Mouse (Mus musculus) heart, adult 9 months (tissue): ENCODE measurements at regions not wholly inside any gene's neighbourhood (a gene's known extent, or its start where the extent isn't known, plus 50 kb on each side); places are given as distances from the start of the nearest gene placed in this dataset.

ENCODE experiments used
- DNase-seq, 2 experiments: peaks; one replicate each; pipeline ENCODE4 v3.0.0; 2022; ENCODE audit warnings: low spot score in 2 of 2

DNA sequence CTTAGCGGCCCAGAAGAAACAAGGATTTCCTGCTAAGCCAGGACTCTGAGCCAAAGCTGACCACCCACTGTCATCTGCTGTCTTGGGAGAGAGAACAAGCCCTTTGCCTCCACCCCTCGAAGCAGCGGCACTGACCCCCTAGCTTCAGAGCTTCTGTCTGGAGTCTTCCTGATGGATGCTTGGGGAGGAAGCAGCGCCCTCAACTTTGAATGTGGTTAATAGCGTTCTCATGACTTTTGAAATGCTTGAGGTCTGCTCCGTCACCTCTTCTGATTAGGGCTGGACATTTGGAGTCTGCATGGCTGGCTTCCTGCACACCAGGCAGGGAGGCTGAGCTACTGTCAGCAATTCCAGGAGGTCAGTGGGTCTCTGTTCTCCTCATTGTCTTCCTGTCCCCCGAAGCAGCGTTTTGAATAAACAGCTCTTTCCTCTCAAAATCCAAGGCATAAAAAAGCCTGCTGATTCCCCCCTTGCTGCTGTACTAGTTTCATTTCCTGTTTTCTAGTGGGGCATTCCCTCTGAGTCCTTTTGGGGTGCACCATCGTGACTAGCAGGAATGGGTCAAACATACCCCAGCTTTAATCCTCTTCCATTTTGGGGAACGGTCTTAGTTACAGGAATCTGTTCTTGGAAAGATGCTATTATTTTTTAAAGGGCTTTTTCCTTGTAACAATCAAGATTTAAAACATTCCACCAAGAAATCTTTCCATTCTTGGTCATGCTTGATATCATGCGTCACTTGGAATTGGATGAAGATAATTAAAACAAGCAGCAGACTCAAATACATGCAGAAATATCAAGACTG, 256.0 kb downstream of the Ankrd16 start:
- peak; percentile 31 to 56 for DNase-seq

DNA sequence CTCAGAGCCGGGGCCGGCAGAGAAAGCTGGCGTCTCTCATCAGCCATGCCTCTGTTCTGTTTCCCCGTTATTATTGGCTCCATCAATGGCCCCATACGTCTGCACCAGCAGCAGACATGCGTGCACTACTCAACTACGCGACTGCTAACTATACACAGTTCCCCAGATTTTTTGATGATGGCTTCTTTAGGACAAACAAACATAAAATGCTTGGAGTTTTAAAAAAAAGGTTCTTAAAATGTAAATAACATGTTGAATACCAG, 256.6 kb downstream of the Ankrd16 start:
- DNase-seq: no peak

DNA sequence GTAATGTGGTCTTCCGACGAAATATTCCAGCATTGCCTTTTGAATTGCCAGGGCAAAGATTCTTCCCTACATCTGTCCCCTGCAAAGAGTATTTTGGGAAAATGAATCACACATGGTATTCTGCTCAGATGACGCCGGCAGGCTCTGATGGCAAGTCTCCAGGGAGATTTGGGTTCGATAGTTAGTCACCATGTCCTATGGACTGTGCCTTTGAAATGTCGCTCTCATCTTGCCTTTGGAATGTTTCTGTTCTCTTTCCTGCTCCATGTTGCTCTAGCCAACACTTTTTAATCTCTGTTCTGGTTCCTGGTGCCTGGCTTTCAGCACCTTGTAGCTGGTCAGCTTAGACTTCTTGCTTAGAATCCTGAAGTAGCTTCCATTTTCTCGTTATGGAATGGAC, 252.3 kb downstream of the Itga8 start:
- no peak for DNase-seq

DNA sequence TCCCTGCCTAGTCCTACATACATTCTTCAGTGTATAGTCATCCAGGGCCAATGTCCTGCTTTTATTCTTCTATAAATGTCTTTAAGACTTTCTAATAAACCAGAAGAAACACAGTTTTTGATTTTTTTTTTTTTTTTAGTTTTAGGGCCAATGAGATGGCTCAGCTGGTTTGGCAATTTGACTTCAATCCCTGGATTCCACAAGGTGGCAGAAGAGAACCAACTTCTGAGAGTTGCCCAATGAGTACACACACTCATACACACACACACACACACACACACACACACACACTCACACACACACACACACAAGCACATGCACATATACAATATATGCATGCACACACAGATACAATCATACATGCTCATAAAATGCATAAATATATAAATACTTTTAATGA, 251.8 kb downstream of the Itga8 start:
- DNase-seq: no peak

DNA sequence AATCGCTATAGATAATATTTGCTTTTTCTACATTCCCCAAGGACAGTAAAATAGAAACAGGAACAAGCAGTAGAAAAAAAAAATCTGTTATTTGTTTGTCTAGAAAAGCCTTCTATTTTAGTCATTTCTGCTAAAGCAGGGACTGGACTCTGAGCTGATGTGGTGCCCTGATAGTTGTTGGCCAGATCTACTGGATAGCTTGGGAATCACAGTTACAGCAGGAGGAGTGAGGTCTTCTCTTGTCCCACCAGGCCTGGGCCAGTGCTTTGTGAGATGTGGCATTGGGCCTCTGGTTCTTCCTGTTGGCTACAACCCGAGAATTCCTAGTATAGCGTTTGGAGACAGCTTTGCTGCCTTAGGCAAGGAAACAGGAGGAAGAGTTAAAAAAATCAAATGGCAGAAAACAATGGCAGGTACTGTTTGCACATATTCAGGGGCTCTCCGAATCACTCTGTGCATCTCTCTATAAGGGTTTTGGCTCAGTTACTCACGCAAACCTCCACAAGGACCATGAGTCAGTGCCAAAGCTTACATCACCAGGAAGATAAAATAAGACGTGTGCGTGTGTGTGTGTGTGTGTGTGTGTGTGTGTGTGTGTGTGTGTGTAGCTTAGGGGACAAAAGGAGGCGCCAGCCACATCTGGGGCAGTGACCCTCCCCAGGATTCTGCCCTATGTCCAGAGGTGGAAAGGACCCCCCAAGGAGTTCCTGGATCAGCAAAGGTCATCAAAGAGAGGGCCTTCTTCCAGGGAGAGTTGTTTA, 248.1 kb downstream of the Itga8 start:
- DNase-seq: peak in 1 of 2 experiments; percentile 17

DNA sequence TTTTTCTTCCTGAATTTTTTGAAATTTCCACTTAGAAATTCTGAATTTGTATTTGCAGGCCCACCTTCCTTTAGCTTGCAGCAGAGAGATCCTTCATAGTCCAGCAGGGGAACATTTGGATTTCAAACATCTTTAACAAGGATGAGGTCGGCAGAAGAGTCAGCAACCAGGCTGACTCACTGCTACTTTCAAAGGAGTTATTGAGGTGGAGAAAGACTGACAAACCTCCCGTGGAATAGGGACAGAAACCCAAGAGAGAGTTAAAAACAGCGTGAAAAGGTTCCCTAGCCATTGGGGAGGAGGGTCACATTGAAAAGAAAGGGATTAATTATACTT, 247.6 kb downstream of the Itga8 start:
- DNase-seq: no peak
